Mouse (Mus musculus): ENCODE results near the gene Gm2016.
"Not testable (repeated sequence)": the region's sequence is repeated elsewhere in the genome, so short reads cannot be mapped to it uniquely, and the experiment has no call there.

Gm2016 gene

DNA sequence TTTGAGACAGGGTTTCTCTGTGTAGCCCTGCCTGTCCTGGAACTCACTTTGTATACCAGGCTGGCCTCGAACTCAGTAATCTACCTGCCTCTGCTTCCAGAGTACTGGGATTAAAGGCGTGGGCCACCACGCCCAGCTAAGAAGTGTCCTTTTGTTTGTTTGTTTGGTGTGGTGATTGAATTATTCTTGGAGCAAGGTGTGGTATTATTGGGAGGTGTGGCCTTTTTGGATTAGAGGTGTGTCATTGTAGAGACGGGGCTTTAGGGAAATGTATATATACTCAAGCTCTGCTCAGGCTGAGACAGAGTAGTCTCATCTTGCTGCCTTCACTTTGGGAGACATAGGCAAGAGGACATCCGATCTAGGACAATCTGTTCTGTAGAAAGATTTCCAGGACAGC lies at the start of gene Gm2016:
TSS of gene Gm2016 (plus strand) at position 301 of the 400 bp plus-strand sequence.
- DNase-seq (ENCODE audit: low spot score): not testable (repeated sequence)

DNA sequence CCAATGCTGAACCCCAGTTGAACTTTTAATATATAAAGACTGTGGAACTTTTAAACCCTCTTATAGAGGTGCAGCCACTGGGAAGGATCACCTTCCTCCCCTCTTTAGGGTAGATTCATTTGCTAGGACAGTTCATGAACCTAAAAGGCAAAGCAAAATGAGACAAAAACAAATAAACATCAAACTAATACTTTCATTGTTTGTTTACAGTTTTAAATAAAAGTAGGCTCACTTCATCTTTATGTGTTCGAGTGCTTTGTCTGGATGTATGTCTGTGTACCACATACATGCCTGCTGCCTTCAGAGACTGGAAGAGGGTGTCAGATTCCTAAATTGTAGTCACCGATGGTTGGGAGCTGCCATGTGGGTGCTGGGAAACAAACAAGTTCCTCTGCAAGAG lies 31.6 kb upstream of the Gm2016 start, which contains the start of gene Gm2001:
TSS of gene Gm2001 (minus strand) at position 101 of the 400 bp plus-strand sequence.
- not testable (repeated sequence) for DNase-seq (ENCODE audit: low spot score)

DNA sequence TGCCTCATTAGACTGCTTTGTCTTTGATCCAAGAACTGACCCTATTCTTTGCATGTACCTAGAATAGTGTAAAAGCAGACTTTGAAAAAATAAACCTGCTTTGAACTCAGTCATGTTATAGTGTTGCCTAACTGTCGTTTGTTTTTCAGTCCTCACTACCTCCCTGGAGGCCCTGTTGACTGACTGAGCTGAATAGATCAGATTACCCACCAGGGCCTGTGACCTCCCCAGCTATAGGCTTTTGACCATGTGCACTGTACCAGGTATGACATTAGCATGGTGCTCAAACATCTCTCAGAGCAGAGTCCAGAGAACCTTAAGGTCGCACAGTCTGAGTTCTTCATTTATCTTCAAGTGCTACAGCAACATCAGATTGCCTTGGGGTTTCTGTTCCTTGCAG lies 23.2 kb upstream of the Gm2016 start:
- not testable (repeated sequence) for DNase-seq (ENCODE audit: low spot score)

DNA sequence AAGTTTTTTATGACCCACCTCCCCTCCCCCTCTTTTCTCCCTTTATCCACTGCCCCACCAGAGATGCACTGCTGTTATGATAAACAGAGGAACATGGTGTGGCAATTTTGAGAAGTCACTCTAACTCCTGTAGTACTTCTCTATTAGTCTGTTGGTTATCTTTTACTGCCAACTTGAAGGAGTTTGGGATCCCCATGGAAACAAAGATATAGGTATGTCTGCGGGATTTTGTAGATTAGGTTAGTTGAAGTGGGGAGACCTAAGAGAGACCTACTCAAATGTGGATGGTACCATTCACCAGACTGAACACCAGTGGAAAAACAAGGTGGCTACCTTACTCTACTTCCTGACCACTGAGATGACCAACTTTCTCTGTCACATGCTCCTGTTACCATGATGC lies 17.8 kb upstream of the Gm2016 start:
- not testable (repeated sequence) for DNase-seq (ENCODE audit: low spot score)

DNA sequence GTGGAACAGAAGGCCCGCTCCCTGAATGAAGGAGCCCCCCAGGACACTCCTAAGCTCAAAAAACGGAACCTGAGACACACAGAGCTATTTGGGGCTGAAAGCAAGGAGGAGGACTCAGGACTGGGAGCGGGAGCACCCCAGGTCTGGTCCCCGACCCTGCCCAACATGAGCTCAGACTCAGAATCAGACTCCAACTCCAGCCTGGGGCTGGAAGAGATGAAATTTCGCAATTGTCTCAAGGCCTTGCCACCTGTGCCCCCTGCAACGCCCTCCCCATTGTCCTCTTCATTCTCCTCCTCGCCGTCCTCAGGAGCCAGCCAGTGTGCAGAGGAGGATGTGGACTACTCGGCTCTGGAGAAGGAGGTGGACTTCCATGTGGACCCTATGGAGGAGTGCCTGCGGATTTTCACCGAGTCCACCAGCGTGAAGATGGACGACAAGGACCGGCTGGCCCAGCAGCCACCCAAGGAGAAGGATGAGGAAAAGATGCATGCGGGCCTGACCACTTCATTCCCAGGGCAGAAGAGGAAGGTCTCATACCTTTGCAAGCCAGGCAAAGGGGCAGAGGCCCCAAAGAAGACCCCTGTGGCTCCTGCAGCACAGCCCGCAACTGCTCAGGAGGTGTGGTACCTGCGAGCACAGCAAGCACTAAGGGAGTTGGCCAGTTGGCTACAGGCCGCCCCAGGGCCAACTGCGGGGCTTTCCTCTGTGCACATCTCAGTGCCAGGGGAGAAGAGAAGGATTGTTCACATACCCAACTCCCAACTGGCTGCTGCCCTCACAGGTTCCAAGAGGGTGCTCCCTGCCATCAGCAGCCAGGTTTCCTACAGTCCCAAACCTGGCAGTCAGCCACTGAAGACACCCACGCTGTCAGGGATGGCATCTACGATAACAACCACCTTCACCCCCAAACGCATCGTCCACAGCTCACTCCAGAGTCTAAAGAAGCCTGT lies 11.9 kb upstream of the Gm2016 start:
- DNase-seq (ENCODE audit: low spot score): not testable (repeated sequence)

DNA sequence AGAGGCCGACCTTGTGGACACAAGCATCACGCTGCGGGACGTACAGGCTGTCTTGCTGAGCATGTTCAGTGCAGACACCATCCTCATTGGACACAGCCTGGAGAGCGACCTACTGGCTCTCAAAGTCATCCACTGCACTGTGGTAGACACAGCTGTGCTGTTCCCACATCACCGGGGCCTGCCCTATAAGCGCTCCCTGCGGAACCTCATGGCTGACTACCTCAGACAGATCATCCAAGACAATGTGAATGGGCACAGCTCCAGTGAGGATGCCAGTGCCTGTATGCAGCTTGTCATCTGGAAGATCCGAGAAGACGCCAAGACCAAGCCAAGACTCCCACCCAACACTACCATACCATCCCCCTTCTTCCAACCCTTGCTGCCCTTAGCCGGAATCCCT lies 10.2 kb upstream of the Gm2016 start:
- not testable (repeated sequence) for DNase-seq (ENCODE audit: low spot score)

DNA sequence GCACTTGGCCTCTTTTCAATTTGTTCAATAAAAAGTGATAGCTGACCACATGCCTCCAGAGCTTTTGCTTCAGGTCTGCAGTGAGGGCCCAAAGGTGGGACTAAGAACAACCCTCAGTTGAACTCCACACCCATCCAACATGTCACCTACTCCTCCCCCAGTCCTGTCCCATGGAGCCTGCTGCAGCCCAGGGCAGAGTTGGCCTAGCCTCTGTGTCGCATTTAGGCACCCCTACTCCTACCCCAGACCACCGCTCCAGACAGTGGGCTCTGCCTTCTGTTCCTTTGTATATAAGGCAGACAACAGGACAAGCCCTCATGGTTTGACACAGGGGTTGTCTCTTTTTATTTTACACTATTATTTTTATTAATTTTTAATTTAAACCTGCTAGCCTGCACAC lies 9.8 kb upstream of the Gm2016 start:
- DNase-seq (ENCODE audit: low spot score): not testable (repeated sequence)

DNA sequence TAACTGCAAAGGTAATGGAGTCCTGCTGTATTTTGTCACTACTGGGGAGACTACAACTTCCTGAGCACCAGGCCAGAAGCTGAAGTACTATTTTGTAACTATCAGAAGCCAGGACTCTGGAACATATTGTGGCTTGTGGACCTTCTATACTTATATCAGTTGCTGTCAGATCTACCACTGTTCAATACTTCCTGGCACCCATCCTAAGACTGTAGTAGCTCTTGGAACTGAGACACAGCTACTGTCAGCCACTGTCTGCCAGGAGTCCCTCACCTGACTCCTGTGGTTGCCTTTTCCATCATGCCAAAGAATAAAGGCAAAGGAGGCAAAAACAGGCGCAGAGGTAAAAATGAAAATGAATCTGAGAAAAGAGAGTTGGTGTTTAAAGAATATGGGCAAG lies 21.2 kb downstream of the Gm2016 start, which contains the start of gene Gm2022:
TSS of gene Gm2022 (plus strand) at position 301 of the 400 bp plus-strand sequence.
- not testable (repeated sequence) for DNase-seq (ENCODE audit: low spot score)

DNA sequence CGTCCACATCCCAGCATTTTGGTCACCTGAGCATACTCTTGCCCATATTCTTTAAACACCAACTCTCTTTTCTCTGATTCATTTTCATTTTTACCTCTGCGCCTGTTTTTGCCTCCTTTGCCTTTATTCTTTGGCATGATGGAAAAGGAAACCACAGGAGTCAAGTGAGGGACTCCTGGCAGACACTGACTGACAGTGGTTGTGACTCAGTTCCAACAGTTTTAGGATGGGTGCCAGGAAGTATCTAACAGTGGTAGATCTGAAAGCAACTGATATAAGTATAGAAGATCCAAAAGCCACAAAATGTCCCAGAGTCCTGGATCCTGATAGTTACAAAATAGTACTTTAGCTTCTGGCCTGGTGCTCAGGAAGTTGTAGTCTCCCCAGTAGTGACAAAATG lies 45.8 kb downstream of the Gm2016 start, which contains the start of gene Gm2035:
TSS of gene Gm2035 (minus strand) at position 137 of the 400 bp plus-strand sequence.
- DNase-seq (ENCODE audit: low spot score): not testable (repeated sequence)

All from T-cell, adult 2 months (primary cell).